Mouse (Mus musculus) stomach, postnatal 0 days (tissue): Measurements from ENCODE around the gene Cpxm1.

Experiments used
- CTCF ChIP-seq: IDR thresholded peaks from 2 replicates; pipeline ENCODE4 v1.5.1; 2016; ENCODE audit warnings: antibody characterized with exemption, low read depth, mild to moderate bottlenecking, moderate library complexity
- EP300 ChIP-seq: optimal IDR thresholded peaks from 2 replicates; pipeline ENCODE3; 2016; ENCODE audit warnings: antibody characterized with exemption

DNA sequence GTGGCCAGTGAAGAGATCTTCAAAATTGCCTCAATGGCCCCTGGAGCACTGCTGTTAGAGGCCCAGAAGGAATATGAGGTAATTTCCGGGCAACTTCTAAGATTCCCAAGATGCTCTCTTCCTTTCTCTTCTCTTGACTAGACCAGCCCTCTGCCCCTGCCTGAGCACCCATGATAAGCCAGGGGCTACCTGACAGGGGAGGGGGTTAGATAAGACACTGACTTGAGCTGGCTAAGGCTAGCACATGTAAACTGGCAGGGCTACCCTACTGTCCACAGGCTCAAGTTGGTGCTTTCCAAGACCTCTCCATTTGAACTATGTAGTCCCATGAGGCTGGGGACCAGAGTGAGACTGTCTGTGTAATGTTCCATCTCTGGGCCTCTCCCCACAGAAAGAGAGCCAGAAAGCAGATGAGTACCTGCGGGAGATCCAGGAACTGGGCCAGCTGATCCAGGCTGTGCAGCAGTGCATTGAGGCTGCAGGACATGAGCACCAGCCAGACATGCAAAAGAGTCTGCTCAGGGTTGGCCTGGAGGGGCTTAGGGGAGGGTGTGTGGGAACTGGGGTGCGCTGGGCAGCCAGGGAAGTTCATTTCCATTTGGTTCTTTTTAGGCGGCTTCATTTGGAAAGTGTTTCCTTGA, 42.6 kb upstream of the Cpxm1 start:
- TF ChIP-seq CTCF: no peak
- TF ChIP-seq EP300: no peak
